Mouse (Mus musculus) spleen, adult 2 months (tissue): ENCODE results near the gene Tspan32.

Source experiments
- CTCF ChIP-seq: fragments of 200-500 bp; IDR thresholded peaks from 2 replicates; pipeline ENCODE4 v1.5.1; 2011; ENCODE audit warnings: mild to moderate bottlenecking, inconsistent platforms; ENCODE audit not compliant: insufficient read depth, insufficient read length, insufficient replicate concordance; ENCODE audit errors: extremely low read depth
- POLR2A ChIP-seq: fragments of 200-500 bp; IDR thresholded peaks from 2 replicates; pipeline ENCODE4 v1.6.1; 2011; ENCODE audit warnings: low read depth, low read length, inconsistent platforms

DNA sequence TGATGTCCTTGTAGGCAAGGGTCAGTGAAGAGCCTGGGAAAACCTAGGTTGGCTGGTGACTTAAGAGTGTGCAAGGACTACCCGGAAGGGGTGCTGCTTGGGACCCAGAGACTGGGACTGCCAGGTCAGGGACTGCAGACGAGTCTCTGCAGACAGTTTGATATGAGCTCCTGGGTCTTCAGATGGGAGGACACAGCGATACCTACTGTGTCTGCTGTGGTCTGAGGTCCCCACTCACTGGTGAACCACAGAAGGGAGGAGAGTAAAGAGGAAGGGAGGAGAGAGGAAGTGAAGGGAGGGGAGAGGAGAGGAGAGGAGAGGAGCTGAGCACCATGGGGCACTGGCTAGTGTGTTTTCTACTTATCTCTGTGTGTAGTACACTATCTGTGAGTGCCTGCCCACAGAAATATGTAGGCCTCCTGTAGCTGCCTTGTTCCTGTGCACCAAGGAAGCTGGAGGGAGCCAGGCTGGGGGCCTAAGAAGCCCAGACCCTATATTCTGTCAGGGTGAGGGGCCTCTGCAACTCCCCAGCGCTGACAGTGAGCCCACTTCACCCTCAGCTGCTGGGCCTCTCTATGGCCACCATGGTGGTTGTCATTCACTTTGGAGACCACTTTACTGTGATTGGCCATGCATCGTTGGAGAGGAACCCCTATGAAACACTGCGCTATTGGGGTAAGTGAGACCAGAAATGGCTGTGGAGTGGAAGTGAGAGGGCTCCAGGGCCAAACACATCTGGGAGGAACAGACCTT is 674 bp downstream of the Tspan32 start:
- TF ChIP-seq CTCF (no peak), POLR2A (peak; percentile 87)
